Mouse (Mus musculus) layer of hippocampus, postnatal 25 days (tissue): Measurements from ENCODE around the gene Bbs12. TPM values are rescaled to one million over a fixed set of nuclear protein-coding genes. Genes with fewer than 3 reads are reported as not detected.
A peak's percentile ranks its signal among the peaks of the same experiment; 100 is the strongest.

ENCODE experiments used
- DNase-seq, 2 experiments: peaks; one replicate each; pipeline ENCODE4 v3.0.0; 2022; ENCODE audit warnings: mixed read lengths in 2 of 2, low spot score in 1 of 2; ENCODE audit errors: extremely low spot score in 1 of 2
- total RNA-seq, 2 experiments: library from RNA; stranded (reverse); gene quantifications; 2 replicates each; pipeline ENCODE4 v1.2.3; 2021

Bbs12 gene
- total RNA-seq, 2 experiments from 2014 or later, result 4.5 to 6.4 TPM

DNA sequence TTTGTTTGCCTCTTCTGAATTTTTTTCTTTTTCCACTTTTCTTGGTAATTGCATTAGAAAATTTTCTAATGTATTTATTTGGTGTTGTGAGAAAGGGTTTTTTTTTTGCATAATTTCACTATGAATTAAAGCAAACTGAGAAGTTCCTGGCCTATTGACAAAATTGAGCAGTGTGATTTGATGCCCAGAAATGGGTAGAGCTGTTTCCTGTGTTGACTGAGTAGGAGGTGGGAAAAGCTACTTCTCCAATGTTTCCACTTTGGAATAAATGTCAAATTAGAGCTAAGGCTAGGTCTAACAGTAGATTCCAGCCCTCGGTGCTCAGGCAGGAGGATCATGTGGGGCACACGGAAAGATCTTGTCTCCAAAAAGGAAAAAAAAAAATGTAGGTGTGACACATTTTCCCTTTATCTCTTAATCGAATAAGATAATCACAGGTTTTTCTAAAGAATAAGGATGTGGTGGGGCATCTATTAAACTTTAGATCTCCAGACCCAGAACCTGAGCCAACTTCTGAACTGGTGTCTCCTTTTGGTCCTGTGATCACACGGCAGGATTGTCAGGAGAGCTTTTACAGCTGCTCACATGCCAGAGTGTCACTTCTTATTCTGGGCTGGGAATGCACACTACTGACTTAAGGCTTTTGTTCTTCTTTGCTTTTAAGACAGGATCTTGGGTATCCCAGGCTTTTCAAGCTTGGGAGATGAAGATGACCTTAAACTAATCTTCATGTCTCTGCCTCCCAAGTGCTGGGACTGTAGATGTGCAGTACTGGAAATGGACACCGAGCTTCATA is 13.2 kb downstream of the Bbs12 start:
- DNase-seq, result no peak

DNA sequence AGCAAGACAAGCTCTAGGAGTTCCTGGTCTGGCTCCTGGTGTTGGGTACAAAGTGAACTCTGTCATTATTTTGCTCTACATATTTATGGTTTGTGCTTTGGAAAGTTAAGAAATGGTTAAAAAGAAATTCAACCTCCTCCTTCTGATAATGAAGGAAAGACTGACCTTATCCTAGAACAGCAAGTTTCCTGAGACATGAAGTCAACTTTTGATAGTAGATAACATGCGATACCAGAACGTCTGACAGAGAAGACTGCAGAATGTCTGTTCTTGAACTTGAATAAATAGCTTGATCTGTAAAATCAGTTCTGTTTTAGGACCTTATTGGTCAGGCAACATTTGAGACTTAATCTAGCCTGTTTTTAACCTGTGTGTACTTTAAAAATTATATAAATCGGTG is 14.3 kb downstream of the Bbs12 start:
- DNase-seq, result no peak

GRCm38 (mm10) chr3:37328489-37328888 is 16.1 kb downstream of the Bbs12 start:
- DNase-seq, result no peak

DNA sequence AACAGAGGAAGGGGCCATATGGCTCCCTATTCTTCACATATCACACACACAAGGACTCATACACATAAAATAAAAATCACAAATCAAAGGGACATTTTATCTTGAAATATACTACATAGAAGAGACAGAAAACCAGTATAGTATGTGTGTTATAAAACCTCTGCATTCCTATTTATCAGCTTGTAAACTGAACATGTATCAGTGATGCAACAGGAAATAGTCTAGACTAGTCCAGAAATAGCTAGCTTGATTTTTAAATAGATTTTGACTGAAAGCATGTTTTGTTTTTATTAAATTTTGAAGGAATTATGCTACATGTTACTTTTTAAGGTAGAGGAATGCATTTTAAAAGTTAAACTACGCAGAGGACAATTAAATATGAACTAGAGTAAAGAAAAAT is 17.6 kb downstream of the Bbs12 start:
- DNase-seq, result no peak

DNA sequence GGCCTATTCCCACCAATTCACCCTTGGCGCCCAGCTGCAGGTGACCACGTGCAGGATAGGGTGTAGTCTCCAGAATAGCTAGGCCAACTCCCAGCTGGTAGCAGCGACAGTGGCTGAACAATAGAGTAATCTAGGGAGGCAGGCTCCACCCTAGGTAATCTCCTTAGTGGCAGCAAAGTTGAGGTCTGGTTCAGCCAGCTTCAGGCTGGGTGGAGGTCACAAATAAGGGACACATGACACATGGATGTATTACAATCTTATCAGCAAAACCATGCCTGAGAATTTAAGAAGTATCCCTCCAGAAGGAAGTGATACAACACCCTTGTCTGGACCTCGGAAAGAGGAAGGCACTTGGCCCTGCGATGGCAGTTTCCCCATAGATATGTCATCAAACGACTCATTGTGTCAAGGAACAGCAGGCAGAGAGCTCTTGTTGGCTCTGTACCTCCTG is 19.7 kb downstream of the Bbs12 start:
- DNase-seq, result no peak

DNA sequence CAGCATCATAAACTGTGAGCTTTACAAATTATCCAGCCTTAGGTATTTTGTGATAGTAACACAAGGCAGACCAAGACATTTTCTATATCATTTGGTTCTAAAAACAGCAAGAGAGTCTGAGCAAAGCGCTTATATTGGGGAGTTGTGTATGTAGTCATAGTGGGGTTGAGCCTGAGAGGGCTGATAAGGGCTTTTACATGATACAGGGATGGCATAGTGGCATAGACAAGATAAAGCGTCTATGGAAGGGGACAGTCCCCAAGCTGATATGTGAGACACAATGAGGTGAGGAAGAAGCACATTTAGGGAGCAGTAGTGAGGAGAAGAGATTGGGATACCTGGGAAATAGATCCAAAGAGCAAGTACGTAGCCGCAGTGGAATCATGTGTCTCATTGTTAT is 21.7 kb downstream of the Bbs12 start:
- DNase-seq, result no peak

GRCm38 (mm10) chr3:37341110-37341509 is 28.8 kb downstream of the Bbs12 start:
- no peak for DNase-seq

DNA sequence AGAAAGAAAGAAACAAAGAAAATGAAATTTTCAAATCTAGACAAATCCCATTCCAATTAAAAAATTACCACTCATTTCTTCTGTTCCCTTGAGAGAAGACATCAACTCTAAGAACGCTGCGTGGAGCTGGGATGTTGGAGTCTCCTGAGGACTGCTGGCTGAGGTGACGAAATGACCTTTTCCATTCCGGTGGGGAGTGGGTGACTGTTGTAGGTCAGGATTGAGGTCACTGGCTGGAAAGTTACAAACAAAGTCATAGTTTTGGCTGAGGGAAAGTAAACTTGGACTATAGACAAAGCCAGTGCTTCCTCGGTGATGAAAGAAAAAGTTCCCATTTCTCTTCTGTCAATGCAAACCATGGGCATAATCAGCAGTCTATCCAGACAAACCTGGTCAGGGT is 30.5 kb downstream of the Bbs12 start:
- no peak for DNase-seq

DNA sequence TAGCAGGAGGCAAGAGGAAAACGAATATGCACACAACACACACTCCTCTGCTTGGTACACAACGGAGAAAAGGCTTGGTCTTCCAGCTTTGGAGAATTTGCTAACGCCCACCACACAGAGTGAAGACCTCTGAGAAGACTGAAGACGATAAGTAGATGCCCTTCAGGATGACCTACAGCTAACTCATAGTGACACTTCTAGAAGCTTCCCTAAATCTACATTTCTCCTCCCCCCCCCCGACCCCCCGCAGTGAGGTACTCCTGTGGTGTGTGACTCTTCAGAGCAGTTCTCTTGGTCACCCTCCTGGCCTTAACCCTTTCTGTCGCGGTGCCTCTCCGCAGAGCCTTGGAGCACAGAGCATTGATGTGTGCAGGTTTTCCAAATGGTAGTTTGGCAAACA is 35.3 kb downstream of the Bbs12 start:
- no peak for DNase-seq

DNA sequence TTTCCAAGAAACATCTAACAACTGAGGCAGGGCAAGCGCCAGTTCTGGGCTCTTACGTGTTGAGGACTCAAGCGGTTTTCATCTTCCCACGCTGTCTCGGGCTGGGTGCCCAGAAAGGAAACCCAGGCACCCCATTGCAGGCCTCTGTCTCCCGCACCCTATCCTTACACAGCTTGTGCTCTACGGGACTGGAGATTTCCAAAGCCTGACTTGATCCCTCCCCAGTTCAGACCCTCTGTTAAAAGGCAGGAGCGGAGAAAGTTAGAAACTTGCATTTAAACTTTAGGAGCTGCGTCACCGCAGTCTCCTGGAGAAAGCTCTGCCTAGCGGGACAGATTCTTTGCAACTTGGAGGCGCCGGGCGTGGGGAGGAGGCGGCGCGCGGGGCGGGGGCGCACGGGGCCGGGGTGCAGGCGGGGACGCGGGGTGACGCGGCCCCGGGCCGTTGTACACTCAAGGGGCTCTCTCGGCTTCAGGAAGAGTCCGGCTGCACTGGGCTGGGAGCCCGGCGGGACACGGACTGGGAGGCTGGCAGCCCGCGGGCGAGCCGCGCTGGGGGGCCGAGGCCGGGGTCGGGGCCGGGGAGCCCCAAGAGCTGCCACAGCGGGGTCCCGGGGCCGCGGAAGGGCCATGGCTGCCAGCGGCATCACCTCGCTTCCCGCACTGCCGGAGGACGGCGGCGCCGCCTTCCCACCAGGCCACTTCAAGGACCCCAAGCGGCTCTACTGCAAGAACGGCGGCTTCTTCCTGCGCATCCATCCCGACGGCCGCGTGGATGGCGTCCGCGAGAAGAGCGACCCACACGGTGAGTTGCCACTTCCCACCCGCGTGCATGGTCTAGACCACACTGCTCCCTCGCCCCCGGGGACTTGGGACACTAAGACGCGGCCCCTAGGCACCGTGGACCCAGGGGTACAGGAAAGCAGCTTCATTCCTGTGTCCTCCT is 36.1 kb downstream of the Bbs12 start, which contains the start of gene Fgf2:
Gene Fgf2, plus strand, starts transcription at position 126 of the 945 bp plus-strand sequence.
- DNase-seq, result peak in 1 of 2 experiments; percentile 22

DNA sequence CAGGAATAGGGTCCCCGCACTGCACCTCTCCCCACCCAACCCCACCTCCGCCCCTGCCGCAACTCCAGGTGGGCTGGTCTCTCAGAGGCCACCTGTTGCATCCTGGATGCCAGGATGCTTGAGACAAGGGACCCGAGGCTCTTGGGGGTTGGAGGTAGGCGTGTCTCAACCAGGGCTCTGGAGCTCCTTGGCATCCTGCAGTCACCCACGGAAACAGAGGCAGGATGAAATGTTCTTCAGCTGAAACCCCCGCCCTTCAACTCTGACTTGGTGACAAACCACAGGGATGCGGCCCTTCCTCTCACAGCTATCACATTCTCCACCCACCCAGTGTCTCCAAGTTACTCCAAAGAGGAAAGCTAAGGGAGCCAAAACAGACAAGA is 36.8 kb downstream of the Bbs12 start:
- no peak for DNase-seq

- no peak for DNase-seq
These were observed 38.0 kb downstream of the Bbs12 start for GRCm38 (mm10) chr3:37350386-37350785.

GRCm38 (mm10) chr3:37353951-37354481 is 41.7 kb downstream of the Bbs12 start:
- DNase-seq, result no peak

GRCm38 (mm10) chr3:37354737-37355136 is 42.4 kb downstream of the Bbs12 start:
- no peak for DNase-seq

DNA sequence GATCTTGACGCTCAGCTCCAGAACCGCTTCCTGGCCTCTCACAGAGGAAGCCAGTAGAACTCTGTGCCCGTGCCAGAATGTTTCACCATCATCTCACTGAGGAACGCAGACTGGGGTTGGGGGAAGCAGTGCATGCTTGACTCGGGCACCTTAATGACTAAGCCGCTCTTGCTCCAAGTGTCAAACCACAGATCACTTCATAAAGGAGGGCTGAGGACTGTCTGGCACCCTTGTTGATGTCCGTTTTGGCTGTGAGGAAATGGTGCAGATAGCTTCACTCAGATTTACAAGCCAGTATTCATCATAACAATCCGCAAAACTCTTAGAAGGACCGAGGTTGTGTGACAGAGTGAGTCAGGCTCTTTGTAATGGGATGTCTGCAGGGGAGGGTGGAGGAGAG is 48.4 kb downstream of the Bbs12 start:
- no peak for DNase-seq

DNA sequence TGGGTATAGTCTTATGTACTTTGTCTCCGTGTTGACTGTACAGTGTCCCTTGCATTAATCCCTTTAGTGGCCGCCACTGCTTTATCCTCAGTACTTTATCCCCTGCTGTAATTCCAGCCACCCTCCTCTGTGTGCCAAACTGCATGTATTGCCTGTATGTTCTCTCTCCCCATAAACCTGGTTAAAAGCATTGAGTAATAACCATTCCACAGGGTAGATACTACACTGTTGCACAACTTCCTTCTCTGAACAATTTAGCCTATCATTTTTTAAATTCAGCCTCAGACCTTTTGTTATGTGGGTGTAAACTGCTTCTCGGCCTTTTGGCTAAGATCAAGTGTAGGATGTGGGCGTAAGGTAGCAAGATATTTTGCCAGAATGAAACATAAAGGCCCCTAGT is 52.8 kb downstream of the Bbs12 start:
- no peak for DNase-seq

- no peak for DNase-seq
These were observed 53.6 kb downstream of the Bbs12 start for GRCm38 (mm10) chr3:37365976-37366375.

- no peak for DNase-seq
These were observed 54.2 kb downstream of the Bbs12 start for GRCm38 (mm10) chr3:37366381-37367053.

GRCm38 (mm10) chr3:37370407-37370806 is 58.1 kb downstream of the Bbs12 start:
- no peak for DNase-seq
